Mouse (Mus musculus): ENCODE results near the gene Pon1. TPM values are rescaled to one million over a fixed set of nuclear protein-coding genes. Genes with fewer than 3 reads are reported as not detected.

The Pon1 gene
- polyA plus RNA-seq, 1 experiment from 2014 or later, result 11.1 TPM

- Histone ChIP-seq H3K9ac (no peak overlapping the region), H3K27ac (replicated peaks) (no peak overlapping the region)
- ATAC-seq (ENCODE audit: insufficient number of reproducible peaks, low FRiP score, low TSS enrichment, low read depth), result no peak
These were observed 6.2 kb upstream of the Pon1 start for GRCm38 (mm10) chr6:5199916-5200315.

DNA sequence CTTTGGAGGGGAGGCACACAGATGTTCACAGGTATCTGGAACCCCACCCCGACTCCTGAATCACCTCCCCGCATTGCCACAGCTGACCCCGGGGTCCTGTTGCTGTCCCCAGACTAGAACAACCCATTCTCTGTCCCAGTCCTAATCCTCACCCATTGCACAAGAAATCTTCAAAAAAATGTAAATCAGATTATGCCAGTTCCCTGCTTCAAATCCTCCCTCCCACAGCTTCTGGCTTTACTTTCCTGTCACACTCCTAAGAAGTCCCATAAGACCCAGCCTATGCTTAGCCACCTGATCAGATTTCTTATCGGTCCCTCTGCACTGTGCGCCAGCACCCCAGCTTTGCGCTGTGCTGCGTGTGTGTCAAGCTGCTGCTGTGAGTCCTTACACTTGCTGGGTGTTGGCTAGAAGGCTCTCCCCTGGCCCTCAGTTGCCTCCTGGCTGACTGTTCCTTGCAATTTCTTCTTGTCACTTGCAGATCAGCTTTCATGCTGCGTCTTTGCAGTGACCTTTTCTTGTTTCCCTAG, 5.7 kb upstream of the Pon1 start:
- no peak overlapping the region for H3K9ac ChIP-seq
- 88% methylated on average over 8 of the region's 8 CpGs for WGBS
- no peak overlapping the region for H3K27ac ChIP-seq (replicated peaks)
- no peaks in the 10 kb centered on the region for H3K36me3 ChIP-seq
- ATAC-seq (ENCODE audit: insufficient number of reproducible peaks, low FRiP score, low TSS enrichment, low read depth), result no peak
- no peaks in the 10 kb centered on the region for H3K27me3 ChIP-seq
- H3K4me2 ChIP-seq (replicated peaks), result no peak overlapping the region
- no peaks in the 10 kb centered on the region for H3K4me1 ChIP-seq
- H3K4me3 ChIP-seq (replicated peaks), result no peak overlapping the region
- no peaks in the 10 kb centered on the region for H3K9me3 ChIP-seq (replicated peaks)

More at GRCm38 (mm10) chr6:5199916-5200315, 6.2 kb upstream of the Pon1 start:
- 87% methylated on average over 3 of the region's 3 CpGs for WGBS
- Histone ChIP-seq H3K4me2 (replicated peaks) (no peak overlapping the region), H3K9me3 (replicated peaks) (no peaks in the 10 kb centered on the region), H3K36me3 (no peaks in the 10 kb centered on the region), H3K4me1 (no peaks in the 10 kb centered on the region), H3K4me3 (replicated peaks) (no peak overlapping the region), H3K27me3 (no peaks in the 10 kb centered on the region)

GRCm38 (mm10) chr6:5198590-5198989, 4.8 kb upstream of the Pon1 start:
- no peak overlapping the region for H3K9ac ChIP-seq
- H3K9me3 ChIP-seq (replicated peaks), result no peaks in the 10 kb centered on the region
- ATAC-seq (ENCODE audit: insufficient number of reproducible peaks, low FRiP score, low TSS enrichment, low read depth), result no peak
- H3K27ac ChIP-seq (replicated peaks), result no peak overlapping the region
- no peaks in the 10 kb centered on the region for H3K4me1 ChIP-seq
- 93% methylated on average over 5 of the region's 5 CpGs for WGBS
- no peaks in the 10 kb centered on the region for H3K36me3 ChIP-seq
- H3K27me3 ChIP-seq, result no peaks in the 10 kb centered on the region
- no peak overlapping the region for H3K4me2 ChIP-seq (replicated peaks)
- no peak overlapping the region for H3K4me3 ChIP-seq (replicated peaks)

- no peak for ATAC-seq (ENCODE audit: insufficient number of reproducible peaks, low FRiP score, low TSS enrichment, low read depth)
- no peaks in the 10 kb centered on the region for H3K36me3 ChIP-seq
- H3K27ac ChIP-seq (replicated peaks), result no peak overlapping the region
- WGBS, result 83% methylated on average over 4 of the region's 4 CpGs
- no peak overlapping the region for H3K9ac ChIP-seq
- H3K4me1 ChIP-seq, result 0 out of 2 replicates have a peak, but pooled peaks cover 3% of the 10 kb centered on the region
- H3K4me2 ChIP-seq (replicated peaks), result no peak overlapping the region
- H3K27me3 ChIP-seq, result no peaks in the 10 kb centered on the region
- no peaks in the 10 kb centered on the region for H3K9me3 ChIP-seq (replicated peaks)
- no peak overlapping the region for H3K4me3 ChIP-seq (replicated peaks)
These were observed 3.0 kb downstream of the Pon1 start for GRCm38 (mm10) chr6:5190761-5191160.

DNA sequence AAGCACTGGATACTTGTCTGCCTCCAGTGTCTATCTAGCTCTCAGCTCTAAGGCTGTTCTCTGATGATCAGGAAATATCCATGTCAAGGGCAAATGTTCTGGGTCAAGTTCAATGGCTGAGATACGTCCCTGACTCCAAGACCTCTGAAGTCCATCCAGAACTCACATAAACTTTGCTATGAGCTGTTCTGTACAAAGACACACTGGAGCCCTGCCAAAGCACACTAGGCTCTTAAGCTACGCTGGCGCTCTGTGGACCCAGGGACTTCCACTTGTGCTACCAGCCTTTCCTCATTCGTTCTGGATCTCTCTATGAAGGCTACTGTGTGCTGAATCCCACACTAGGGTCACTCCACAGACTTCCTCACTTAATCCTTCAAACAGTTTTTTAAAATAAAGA, 4.2 kb downstream of the Pon1 start:
- Histone ChIP-seq H3K36me3 (no peaks in the 10 kb centered on the region), H3K9ac (no peak overlapping the region), H3K27ac (replicated peaks) (no peak overlapping the region), H3K4me1 (0 out of 2 replicates have a peak, but pooled peaks cover 3% of the 10 kb centered on the region), H3K4me2 (replicated peaks) (no peak overlapping the region), H3K4me3 (replicated peaks) (no peak overlapping the region), H3K27me3 (no peaks in the 10 kb centered on the region), H3K9me3 (replicated peaks) (no peaks in the 10 kb centered on the region)
- 63% methylated on average over 4 of the region's 4 CpGs for WGBS
- no peak for ATAC-seq (ENCODE audit: insufficient number of reproducible peaks, low FRiP score, low TSS enrichment, low read depth)

- ATAC-seq (ENCODE audit: insufficient number of reproducible peaks, low FRiP score, low TSS enrichment, low read depth), result no peak
- Histone ChIP-seq H3K36me3 (no peaks in the 10 kb centered on the region), H3K4me1 (0 out of 2 replicates have a peak, but pooled peaks cover 3% of the 10 kb centered on the region), H3K4me2 (replicated peaks) (no peak overlapping the region), H3K4me3 (replicated peaks) (no peak overlapping the region), H3K27me3 (no peaks in the 10 kb centered on the region), H3K9me3 (replicated peaks) (no peaks in the 10 kb centered on the region), H3K27ac (replicated peaks) (no peak overlapping the region), H3K9ac (no peak overlapping the region)
- 67% methylated on average over 6 of the region's 6 CpGs for WGBS
These were observed 4.8 kb downstream of the Pon1 start for GRCm38 (mm10) chr6:5188938-5189337.

DNA sequence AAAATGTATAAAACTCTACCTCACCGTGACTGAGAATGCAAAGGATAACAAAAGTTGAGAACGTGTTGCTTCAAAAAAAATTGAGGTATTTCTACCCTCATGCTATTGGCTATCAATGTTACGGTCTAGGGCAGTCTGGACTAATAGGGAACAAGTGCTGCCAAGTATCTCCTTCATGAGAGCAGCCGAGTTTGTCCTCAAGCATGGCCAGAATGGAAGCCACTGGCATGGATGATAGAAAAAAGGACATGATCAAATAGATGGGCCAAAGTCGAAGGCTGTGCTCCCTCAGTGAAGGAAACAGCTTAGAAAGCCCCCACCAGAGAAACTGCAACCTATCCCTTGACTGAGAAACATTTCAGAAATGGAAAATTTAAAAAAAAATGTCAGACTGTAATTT, 5.7 kb downstream of the Pon1 start:
- Histone ChIP-seq H3K4me3 (replicated peaks) (no peak overlapping the region), H3K9me3 (replicated peaks) (no peaks in the 10 kb centered on the region), H3K4me1 (0 out of 2 replicates have a peak, but pooled peaks cover 3% of the 10 kb centered on the region), H3K9ac (no peak overlapping the region), H3K36me3 (no peaks in the 10 kb centered on the region), H3K27me3 (no peaks in the 10 kb centered on the region), H3K27ac (replicated peaks) (no peak overlapping the region), H3K4me2 (replicated peaks) (no peak overlapping the region)
- 62% methylated on average over 5 of the region's 5 CpGs for WGBS
- ATAC-seq (ENCODE audit: insufficient number of reproducible peaks, low FRiP score, low TSS enrichment, low read depth), result no peak

DNA sequence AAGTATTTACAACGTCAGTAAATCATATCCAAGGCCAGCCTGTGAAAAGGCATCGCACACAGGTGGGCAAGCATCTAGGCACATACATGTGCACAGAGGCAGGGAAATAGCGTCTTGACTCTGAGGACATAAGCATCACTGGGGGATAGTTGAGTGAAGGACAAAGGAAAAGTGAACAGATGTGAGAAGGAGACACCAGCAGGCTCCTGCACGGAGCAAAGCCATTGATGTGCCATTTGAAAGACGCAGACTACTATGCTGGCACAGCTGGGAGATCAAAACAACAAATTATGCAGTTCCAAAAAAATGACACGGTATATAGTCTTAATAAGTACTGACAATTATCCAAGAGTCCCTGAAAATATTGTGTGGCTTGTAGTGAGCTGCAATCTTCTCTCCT, 6.2 kb downstream of the Pon1 start:
- H3K9me3 ChIP-seq (replicated peaks), result no peaks in the 10 kb centered on the region
- ATAC-seq (ENCODE audit: insufficient number of reproducible peaks, low FRiP score, low TSS enrichment, low read depth), result no peak
- 0 out of 2 replicates have a peak, but pooled peaks cover 3% of the 10 kb centered on the region for H3K4me1 ChIP-seq
- no peak overlapping the region for H3K4me2 ChIP-seq (replicated peaks)
- H3K36me3 ChIP-seq, result no peaks in the 10 kb centered on the region
- H3K27ac ChIP-seq (replicated peaks), result no peak overlapping the region
- H3K9ac ChIP-seq, result no peak overlapping the region
- no peaks in the 10 kb centered on the region for H3K27me3 ChIP-seq
- WGBS, result 51% methylated on average over 6 of the region's 6 CpGs
- H3K4me3 ChIP-seq (replicated peaks), result no peak overlapping the region

DNA sequence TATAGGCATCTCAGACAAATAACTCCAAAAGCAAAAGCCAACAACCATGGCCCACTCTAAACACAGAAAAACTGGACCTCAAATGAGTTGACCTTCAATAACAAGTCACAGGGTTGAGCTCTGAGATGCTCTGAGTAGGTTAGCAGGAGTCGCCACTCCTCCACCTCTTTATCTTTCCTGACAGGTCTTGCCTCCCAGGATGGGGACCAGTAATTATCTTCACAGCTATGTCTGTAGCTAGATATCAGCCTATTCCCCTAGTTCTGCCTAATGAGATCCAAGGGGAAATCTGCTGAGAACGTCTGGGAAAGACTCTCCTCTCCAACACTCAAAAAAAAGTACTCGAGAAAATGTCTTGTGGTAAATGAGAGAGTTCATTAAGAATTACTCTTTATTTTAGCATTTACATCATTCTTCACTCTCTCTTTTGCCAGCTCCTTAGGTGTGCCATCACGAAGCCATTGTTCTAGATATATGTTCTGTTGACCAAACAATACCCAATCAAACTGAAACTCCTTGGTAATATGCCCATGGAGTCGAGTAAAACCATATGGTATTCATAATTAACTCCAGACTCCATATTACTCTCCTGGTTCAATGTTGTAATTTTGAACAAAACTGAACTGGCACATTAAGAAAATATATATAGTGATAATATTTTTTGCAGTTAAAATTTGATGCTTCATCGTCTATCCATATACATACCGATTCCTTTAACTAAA, 7.4 kb downstream of the Pon1 start:
- Histone ChIP-seq H3K27ac (replicated peaks) (no peak overlapping the region), H3K9ac (no peak overlapping the region), H3K36me3 (no peaks in the 10 kb centered on the region), H3K9me3 (replicated peaks) (no peaks in the 10 kb centered on the region), H3K27me3 (no peaks in the 10 kb centered on the region), H3K4me1 (0 out of 2 replicates have a peak, but pooled peaks cover 3% of the 10 kb centered on the region), H3K4me3 (replicated peaks) (no peak overlapping the region), H3K4me2 (replicated peaks) (no peak overlapping the region)
- no peak for ATAC-seq (ENCODE audit: insufficient number of reproducible peaks, low FRiP score, low TSS enrichment, low read depth)
- WGBS, result 51% methylated on average over 7 of the region's 7 CpGs

GRCm38 (mm10) chr6:5180645-5181044, 13.1 kb downstream of the Pon1 start:
- Histone ChIP-seq H3K9me3 (replicated peaks) (no peaks in the 10 kb centered on the region), H3K4me2 (replicated peaks) (no peak overlapping the region), H3K9ac (no peak overlapping the region), H3K27me3 (no peaks in the 10 kb centered on the region), H3K4me3 (replicated peaks) (no peak overlapping the region), H3K36me3 (no peaks in the 10 kb centered on the region), H3K4me1 (0 out of 2 replicates have a peak, but pooled peaks cover 6% of the 10 kb centered on the region), H3K27ac (replicated peaks) (no peak overlapping the region)
- no peak for ATAC-seq (ENCODE audit: insufficient number of reproducible peaks, low FRiP score, low TSS enrichment, low read depth)
- WGBS, result 65% methylated on average over 5 of the region's 5 CpGs

DNA sequence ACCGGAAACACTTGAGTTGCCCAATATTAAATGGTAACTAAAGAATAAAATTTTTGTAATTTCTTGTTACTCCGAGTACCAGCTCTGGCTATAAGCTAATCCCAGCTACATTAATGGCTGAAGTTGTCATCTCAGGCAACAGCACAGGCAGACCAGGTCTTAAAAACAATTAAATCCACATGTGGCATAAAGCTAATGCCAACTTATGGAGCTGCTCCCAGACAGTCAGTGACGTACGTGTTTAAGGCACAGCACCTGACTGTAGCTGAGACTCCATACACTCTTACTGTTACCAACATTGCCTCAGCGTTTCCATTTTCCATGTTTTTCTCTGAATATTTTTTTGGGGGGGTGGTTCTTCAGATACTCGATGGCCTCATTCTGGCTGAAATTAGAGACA, 14.6 kb downstream of the Pon1 start:
- H3K27ac ChIP-seq (replicated peaks), result no peak overlapping the region
- no peak overlapping the region for H3K9ac ChIP-seq
- no peaks in the 10 kb centered on the region for H3K9me3 ChIP-seq (replicated peaks)
- H3K36me3 ChIP-seq, result no peaks in the 10 kb centered on the region
- H3K4me2 ChIP-seq (replicated peaks), result no peak overlapping the region
- no peaks in the 10 kb centered on the region for H3K27me3 ChIP-seq
- H3K4me3 ChIP-seq (replicated peaks), result no peak overlapping the region
- no peak for ATAC-seq (ENCODE audit: insufficient number of reproducible peaks, low FRiP score, low TSS enrichment, low read depth)
- 64% methylated on average over 6 of the region's 6 CpGs for WGBS
- 0 out of 2 replicates have a peak, but pooled peaks cover 6% of the 10 kb centered on the region for H3K4me1 ChIP-seq

Measured in embryonic facial prominence, embryonic 15.5 days (tissue).